Mouse (Mus musculus) bone marrow, adult 2 months (tissue): ENCODE measurements around the gene Med13l.

Experiments
- CTCF ChIP-seq: fragments of 200-500 bp; IDR thresholded peaks from 2 replicates; pipeline ENCODE4 v1.5.1; 2011; ENCODE audit warnings: low read length, control low read depth; ENCODE audit not compliant: control insufficient read depth, insufficient read depth
- POLR2A ChIP-seq: fragments of 200-500 bp; IDR thresholded peaks from 2 replicates; pipeline ENCODE4 v1.6.1; 2011; ENCODE audit warnings: low read depth, mild to moderate bottlenecking, control low read depth, low read length, borderline replicate concordance; ENCODE audit not compliant: control insufficient read depth

DNA sequence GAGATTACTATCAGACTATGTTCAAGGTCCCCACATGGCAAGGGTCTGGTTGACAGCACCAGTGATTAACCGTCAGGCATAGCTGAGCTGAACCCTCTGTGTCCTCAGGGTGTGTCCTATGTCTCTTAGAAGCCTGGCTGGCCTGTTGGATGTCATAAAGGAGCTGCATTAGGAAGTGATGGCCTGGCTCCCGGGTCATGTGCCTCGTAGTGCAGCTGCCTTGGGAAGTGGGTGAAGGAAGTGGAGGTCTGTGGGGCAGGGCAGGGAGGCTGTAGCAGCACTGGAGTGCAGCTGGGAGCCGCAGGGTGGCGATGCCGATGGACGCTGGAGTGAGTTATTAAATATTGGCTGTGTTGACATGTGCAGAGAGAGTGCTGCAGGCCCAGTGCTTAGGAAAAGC is 90.3 kb downstream of the Med13l start:
- TF ChIP-seq POLR2A (no peak), CTCF (no peak)
